Mouse (Mus musculus) limb, embryonic 11.5 days (tissue): Measurements from ENCODE around the gene Fh1. TPM values are rescaled to one million over a fixed set of nuclear protein-coding genes. Genes with fewer than 3 reads are reported as not detected.

Experiments used
- ATAC-seq: fragments of 200-750 bp; cut with Nextera tagmentation; 2 replicates; pipeline ENCODE4 v1.8.0; 2017; ENCODE audit warnings: low read depth; ENCODE audit not compliant: insufficient number of reproducible peaks, low FRiP score, low TSS enrichment
- DNase-seq: peaks from one replicate; pipeline ENCODE4 v3.0.0-alpha.2; 2015; ENCODE audit warnings: low spot score
- H3K27ac ChIP-seq: fragments of 300-500 bp; sonication (generic); replicated peaks from 2 replicates; pipeline ENCODE4 v1.5.1; 2014; ENCODE audit warnings: low read depth, mild to moderate bottlenecking, low read length
- H3K27me3 ChIP-seq: fragments of 300-500 bp; sonication (generic); 2 replicates; pipeline ENCODE4 v1.6.1; 2014; ENCODE audit warnings: mild to moderate bottlenecking, low read length, mixed read lengths; ENCODE audit not compliant: control insufficient read depth, insufficient read depth
- H3K36me3 ChIP-seq: fragments of 300-500 bp; sonication (generic); 2 replicates; pipeline ENCODE4 v1.6.1; 2014; ENCODE audit warnings: mild to moderate bottlenecking, low read length, moderate library complexity, mixed read lengths; ENCODE audit not compliant: control insufficient read depth, insufficient read depth
- H3K4me1 ChIP-seq: fragments of 300-500 bp; sonication (generic); 2 replicates; pipeline ENCODE4 v1.6.1; 2014; ENCODE audit warnings: low read length, mixed read lengths; ENCODE audit not compliant: control insufficient read depth, insufficient read depth
- H3K4me2 ChIP-seq: fragments of 300-500 bp; sonication (generic); 2 replicates; pipeline ENCODE4 v1.6.1; 2014; ENCODE audit warnings: low read depth, mild to moderate bottlenecking, moderate library complexity; ENCODE audit not compliant: severe bottlenecking
- H3K4me3 ChIP-seq: fragments of 300-500 bp; sonication (generic); 2 replicates; pipeline ENCODE4 v1.5.1; 2014; ENCODE audit warnings: low read depth, low read length
- H3K9ac ChIP-seq: fragments of 300-500 bp; sonication (generic); 2 replicates; pipeline ENCODE4 v1.6.1; 2014; ENCODE audit warnings: mild to moderate bottlenecking, low read length
- H3K9me3 ChIP-seq: fragments of 300-500 bp; sonication (generic); 2 replicates; pipeline ENCODE4 v1.6.1; 2016; ENCODE audit warnings: low read length; ENCODE audit not compliant: control insufficient read depth
- WGBS: fragments of 180-500 bp; shearing (Covaris S2); extraction: QIAGEN DNeasy Blood & Tissue Kit; methylation state at CpG from one replicate; pipeline ENCODE4 v1.1.7; 2014; 5-methylcytosine and 5-hydroxymethylcytosine counted together
- polyA plus RNA-seq: library from polyadenylated mRNA; unstranded; fragments of >200 nt; fragmentation: Nextera tagmentation; extraction: Ambion mirVana; gene quantifications from 2 replicates; pipeline ENCODE4 v1.2.1, GENCODE M21; 2014

Gene Fh1
- polyA plus RNA-seq, 1 experiment from 2014 or later, result 114 TPM

DNA sequence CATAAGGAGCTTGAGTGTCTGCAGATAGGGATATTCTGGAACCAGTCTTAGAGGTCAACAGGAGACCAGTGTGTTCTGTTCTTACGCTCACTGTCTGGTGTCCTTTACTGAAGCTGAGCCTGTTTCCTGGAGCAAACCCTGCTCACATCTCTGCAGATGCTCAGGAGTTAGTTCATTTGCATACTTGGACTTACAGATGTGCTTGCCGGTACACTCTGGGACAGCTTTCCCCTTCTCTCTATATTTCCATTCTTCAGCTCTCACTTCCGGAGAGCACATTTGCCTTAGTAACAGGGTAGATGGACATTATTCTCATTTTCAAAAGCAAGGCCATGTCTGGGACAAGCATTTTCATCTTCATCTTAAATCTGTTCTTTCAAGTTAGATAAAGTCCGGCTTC is 23.2 kb upstream of the Fh1 start:
- H3K27me3 ChIP-seq, result no peaks in the 10 kb centered on the region
- WGBS, result 95% methylated on average over 4 of the region's 4 CpGs
- no peak overlapping the region for H3K27ac ChIP-seq
- ATAC-seq (no peak), DNase-seq (no peak)
- no peaks in the 10 kb centered on the region for H3K36me3 ChIP-seq
- H3K9ac ChIP-seq, result no peak overlapping the region
- no peaks in the 10 kb centered on the region for H3K4me1 ChIP-seq
- no peak overlapping the region for H3K4me3 ChIP-seq
- no peak overlapping the region for H3K4me2 ChIP-seq
- H3K9me3 ChIP-seq, result no peaks in the 10 kb centered on the region

DNA sequence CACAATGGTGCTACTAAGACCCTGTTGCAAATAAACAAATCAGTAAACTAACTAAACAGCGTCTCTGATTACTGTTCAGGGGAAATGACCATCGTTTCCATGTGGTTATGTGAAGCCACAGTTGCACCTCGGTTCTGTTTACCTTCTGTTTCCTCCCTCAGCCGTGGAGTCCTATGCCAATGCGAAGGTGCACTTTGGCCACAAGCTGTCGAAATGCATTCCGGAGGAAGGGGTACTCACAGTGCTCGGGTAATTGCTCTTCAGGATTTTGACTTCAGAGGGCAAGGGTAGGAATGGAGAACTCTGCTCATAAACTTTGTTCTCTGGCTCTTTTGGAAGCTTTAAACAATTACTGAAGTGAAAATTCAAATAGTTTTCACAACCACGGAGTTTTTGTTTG is 21.5 kb upstream of the Fh1 start:
- H3K9me3 ChIP-seq, result no peaks in the 10 kb centered on the region
- H3K27me3 ChIP-seq, result no peaks in the 10 kb centered on the region
- H3K36me3 ChIP-seq, result no peaks in the 10 kb centered on the region
- no peak for ATAC-seq
- H3K4me2 ChIP-seq, result no peak overlapping the region
- no peak overlapping the region for H3K9ac ChIP-seq
- no peak for DNase-seq
- no peaks in the 10 kb centered on the region for H3K4me1 ChIP-seq
- H3K27ac ChIP-seq, result no peak overlapping the region
- WGBS, result 53% methylated on average over 9 of the region's 9 CpGs
- no peak overlapping the region for H3K4me3 ChIP-seq

DNA sequence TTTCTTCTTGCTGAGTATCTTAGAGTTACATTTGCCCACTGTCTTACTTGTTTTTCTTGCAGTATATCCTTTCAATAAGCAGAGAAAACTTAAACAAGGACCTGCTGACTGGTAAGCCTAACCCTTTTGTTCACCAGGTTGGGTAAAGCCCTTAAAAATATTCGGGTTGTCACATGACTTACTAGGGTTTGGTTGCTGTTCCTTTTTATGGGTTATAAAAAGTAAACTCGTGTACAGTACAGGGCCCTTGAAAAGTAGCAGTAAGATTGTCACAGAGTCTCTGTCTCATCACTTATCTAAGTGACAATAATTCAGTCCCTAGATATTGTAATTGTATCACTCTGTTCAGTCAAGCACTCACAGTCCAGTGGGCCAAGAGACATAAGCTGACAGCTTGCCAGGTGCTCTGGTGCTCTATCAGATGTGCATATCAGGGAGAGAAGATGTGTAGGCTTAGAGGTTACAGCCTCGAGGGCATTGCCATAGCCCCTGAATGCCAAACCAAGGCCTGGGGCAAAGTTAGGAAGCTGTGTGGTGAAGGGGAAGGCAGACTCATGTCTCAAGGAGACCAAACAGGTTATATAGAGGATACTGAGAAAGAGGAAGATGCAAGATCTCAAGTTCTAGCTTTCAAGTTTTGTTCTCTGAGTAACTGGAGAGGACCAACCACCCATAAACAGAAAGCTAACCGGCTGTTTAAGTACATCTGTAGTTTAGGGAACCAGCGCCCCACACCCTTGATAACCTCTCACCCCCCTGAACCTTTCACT is 18.2 kb upstream of the Fh1 start:
- Histone ChIP-seq H3K4me2 (no peak overlapping the region), H3K4me3 (no peak overlapping the region), H3K36me3 (no peaks in the 10 kb centered on the region), H3K9me3 (no peaks in the 10 kb centered on the region), H3K9ac (no peak overlapping the region), H3K27me3 (no peaks in the 10 kb centered on the region), H3K27ac (no peak overlapping the region), H3K4me1 (no peaks in the 10 kb centered on the region)
- ATAC-seq (no peak), DNase-seq (no peak)
- WGBS, result 78% methylated on average over 5 of the region's 5 CpGs

DNA sequence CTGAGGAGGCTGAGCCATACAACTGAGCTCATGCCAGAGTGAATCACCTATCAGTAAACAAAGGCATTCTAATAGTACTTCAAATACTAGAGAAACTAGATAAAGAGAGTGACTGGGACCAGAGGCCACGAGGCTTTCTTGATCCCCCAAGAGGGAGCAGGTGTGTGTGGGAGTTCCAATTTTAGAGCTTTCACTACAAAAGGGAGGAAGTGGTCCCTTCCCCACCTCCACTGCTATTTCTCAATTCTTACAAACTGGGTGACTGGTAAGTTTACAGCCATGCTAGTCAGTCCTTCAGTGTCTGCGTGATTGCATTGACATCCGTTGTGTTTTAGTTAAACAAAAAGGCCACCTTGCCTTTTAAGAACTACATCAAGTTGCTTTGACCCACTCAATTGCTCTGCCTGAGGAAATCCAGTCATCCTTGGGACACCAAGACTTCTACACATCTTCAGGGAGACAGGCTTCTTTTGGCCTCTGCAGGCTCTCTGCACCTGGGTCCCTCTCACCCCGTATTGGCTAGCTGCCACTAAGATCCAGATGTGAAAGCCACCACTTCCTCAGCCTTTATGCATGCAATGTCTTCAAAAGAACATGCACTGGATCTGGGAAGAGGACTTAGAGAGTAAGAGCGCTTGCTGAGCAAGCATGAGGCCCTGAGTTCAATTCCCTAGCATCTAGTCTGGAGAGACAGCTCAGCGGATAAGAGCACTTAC is 15.2 kb upstream of the Fh1 start:
- no peak overlapping the region for H3K27ac ChIP-seq
- no peak overlapping the region for H3K4me3 ChIP-seq
- DNase-seq, result no peak
- H3K36me3 ChIP-seq, result no peaks in the 10 kb centered on the region
- ATAC-seq, result no peak
- no peaks in the 10 kb centered on the region for H3K27me3 ChIP-seq
- 83% methylated on average over 6 of the region's 6 CpGs for WGBS
- no peak overlapping the region for H3K4me2 ChIP-seq
- H3K4me1 ChIP-seq, result no peaks in the 10 kb centered on the region
- H3K9ac ChIP-seq, result no peak overlapping the region
- H3K9me3 ChIP-seq, result no peaks in the 10 kb centered on the region

DNA sequence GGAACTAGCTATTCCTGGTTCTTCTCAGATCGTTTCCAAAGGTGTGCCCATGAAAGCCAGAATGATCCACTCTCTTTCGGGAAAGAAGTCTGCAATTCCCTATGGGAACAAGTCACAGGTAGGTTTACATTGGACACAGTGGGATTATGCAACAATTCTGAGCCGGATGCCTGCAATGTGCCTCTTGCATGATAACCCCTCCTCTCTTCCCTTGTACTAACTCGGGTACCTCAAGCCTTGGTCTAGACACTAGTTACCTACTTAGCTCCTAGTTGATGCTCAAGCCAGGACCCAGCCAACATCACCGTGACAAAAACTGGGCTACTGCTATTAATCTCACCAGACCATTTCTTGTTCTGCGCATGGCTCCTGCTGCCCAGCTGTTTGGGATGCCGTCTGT is 13.6 kb upstream of the Fh1 start:
- Histone ChIP-seq H3K4me3 (no peak overlapping the region), H3K4me2 (no peak overlapping the region), H3K9ac (no peak overlapping the region), H3K9me3 (no peaks in the 10 kb centered on the region), H3K27me3 (no peaks in the 10 kb centered on the region), H3K27ac (no peak overlapping the region), H3K4me1 (no peaks in the 10 kb centered on the region), H3K36me3 (no peaks in the 10 kb centered on the region)
- no peak for DNase-seq
- no peak for ATAC-seq
- WGBS, result 89% methylated on average over 7 of the region's 7 CpGs

DNA sequence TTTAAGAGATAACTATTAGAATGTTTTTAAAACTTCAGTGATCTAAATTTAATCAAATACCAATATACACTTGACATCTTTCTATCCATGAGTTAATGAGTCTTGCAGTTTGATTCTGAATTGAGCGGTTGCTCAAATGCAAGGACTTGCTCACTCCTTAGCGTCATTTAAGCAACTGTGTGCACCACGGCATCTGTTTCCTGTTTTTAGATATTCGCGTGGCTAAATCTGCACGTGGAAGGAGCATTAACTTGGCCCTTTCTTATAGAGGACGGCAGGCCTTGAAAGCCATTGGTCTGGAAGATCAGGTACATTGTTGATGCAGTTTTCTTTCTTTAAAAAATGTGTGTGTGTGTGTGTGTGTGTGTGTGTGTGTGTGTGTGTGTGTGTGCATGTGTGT is 12.2 kb upstream of the Fh1 start:
- Histone ChIP-seq H3K27me3 (no peaks in the 10 kb centered on the region), H3K4me3 (no peak overlapping the region), H3K9me3 (no peaks in the 10 kb centered on the region), H3K4me2 (no peak overlapping the region), H3K9ac (no peak overlapping the region), H3K36me3 (no peaks in the 10 kb centered on the region), H3K4me1 (no peaks in the 10 kb centered on the region), H3K27ac (no peak overlapping the region)
- WGBS, result 72% methylated on average over 7 of the region's 7 CpGs
- ATAC-seq, result no peak
- no peak for DNase-seq

DNA sequence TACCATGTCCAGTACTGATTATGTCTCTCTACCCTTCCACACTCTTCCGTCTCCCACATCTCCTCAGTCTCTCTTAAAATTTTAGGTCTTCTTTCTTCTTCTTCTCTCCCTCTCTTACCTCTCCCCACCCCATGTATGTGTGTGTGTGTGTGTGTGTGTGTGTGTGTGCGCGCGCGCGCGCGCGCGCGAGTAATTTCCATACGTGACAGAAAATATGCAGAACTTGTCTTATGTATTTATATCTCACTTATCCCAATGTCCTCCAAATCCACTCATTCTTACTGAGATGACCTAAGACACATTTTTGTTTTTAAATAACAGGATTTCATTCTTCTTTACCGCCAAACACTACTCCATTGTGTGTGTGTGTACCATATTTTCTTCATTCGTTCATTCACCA is 7.0 kb upstream of the Fh1 start:
- Histone ChIP-seq H3K27ac (no peak overlapping the region), H3K36me3 (no peaks in the 10 kb centered on the region), H3K27me3 (no peaks in the 10 kb centered on the region), H3K4me1 (no peaks in the 10 kb centered on the region), H3K4me2 (no peak overlapping the region), H3K4me3 (no peak overlapping the region), H3K9ac (no peak overlapping the region), H3K9me3 (no peaks in the 10 kb centered on the region)
- ATAC-seq, result no peak
- 96% methylated on average over 14 of the region's 14 CpGs for WGBS
- DNase-seq, result no peak

DNA sequence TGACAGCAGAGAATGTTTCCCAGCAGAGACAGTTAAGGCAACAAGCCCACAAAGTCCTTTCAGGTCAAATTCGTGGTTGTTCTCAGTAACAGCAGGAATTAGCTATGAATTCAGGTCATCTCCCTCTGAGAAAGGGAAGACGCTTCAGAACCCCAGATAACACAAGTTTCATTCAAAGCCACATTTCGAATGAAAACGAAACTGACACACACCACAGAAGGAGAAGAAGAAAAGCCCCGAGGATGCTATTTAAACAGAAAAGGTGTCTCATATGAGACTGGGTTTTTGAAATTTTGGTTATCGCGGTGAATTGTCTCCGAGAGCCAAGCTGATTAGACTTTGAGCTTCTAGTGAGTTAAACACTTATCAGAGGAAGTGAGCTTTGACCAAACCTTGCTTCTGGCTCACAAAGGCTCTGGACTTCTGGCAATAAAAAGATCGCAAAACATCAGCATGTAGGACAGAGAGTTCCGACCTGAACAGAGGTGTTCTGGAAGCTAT is 6.3 kb upstream of the Fh1 start:
- H3K9me3 ChIP-seq, result no peaks in the 10 kb centered on the region
- no peak overlapping the region for H3K4me3 ChIP-seq
- H3K36me3 ChIP-seq, result no peaks in the 10 kb centered on the region
- ATAC-seq, result no peak
- DNase-seq, result no peak
- no peak overlapping the region for H3K9ac ChIP-seq
- H3K27ac ChIP-seq, result no peak overlapping the region
- H3K27me3 ChIP-seq, result no peaks in the 10 kb centered on the region
- H3K4me2 ChIP-seq, result no peak overlapping the region
- no peaks in the 10 kb centered on the region for H3K4me1 ChIP-seq
- 81% methylated on average over 10 of the region's 10 CpGs for WGBS
